Mouse (Mus musculus): ENCODE data around the gene Fam19a2. TPM values are rescaled to one million over a fixed set of nuclear protein-coding genes. Genes with fewer than 3 reads are reported as not detected.

The Fam19a2 gene
- 0.62 and 0.88 TPM in 2 replicates for polyA plus RNA-seq (2015; fragmentation: Nextera tagmentation; extraction: Ambion mirVana)

DNA sequence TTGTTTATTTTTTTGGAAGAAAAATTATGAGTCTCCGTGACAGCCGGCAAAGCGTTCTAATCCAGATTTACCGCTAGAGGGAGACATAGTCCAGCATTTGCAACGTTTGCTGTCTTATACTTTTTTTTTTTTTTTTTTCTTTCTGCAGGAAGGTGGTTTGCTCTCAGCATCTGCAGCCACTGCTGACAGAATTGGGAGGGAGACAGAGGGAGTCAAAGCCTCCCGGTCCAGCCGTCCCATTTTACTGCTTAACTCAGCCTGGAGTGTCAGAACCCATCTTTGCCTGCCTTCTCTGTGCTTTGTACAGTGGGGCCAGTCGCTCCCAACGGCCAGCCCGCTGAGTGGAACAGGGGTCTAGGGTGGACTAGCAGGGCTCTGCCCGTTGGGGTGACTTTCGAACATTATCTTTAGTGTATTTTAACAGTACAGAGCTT lies at the start of gene Fam19a2:
Gene Fam19a2, plus strand, starts transcription at position 121 of the 434 bp plus-strand sequence.
- DNase-seq (ENCODE audit: low spot score): peak; percentile 65

- no peak for DNase-seq (ENCODE audit: low spot score)
Observed at GRCm38 (mm10) chr10:123222785-123223184, 41.0 kb upstream of the Fam19a2 start.

DNA sequence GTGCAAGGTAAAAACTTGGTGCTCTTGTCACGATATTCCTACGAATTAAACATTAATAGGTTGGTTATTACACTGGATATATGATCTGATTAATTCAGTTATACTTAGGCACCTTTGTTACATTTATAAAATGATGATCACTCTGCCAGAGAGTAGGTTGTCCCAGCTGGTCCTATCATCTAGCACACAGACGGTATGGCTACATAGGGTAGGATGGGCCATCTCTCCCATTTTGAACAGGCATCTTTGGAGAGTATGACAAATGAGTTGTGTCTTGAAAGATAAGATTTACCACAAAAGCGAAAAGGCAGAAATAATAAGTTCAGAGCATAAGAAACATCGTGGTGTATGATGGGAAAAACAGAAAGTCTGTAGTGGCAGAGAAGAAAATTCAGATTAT lies 34.4 kb upstream of the Fam19a2 start:
- no peak for DNase-seq (ENCODE audit: low spot score)

- no peak for DNase-seq (ENCODE audit: low spot score)
Observed at GRCm38 (mm10) chr10:123248063-123248462, 15.7 kb upstream of the Fam19a2 start.

GRCm38 (mm10) chr10:123251904-123252303 lies 11.9 kb upstream of the Fam19a2 start:
- DNase-seq (ENCODE audit: low spot score): no peak

DNA sequence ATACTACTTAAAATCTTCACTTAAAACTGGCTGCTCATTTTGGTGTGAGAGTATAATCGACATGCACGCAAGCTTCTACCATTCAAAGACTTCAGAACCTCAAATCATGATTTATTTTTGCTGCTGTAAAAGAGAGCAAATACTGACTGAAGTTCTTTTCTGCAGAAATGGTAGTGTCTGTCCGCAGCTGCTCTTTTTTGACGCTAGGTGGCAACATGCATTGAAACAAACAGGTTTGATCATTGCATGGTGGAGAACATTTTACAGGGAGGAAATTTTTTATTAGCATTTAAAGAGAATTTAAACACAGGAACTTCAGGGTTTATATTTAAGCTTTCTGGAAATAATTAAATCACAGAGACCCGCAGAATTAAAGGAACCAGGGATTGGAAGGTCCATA lies 9.5 kb upstream of the Fam19a2 start:
- DNase-seq (ENCODE audit: low spot score): peak; percentile 12

DNA sequence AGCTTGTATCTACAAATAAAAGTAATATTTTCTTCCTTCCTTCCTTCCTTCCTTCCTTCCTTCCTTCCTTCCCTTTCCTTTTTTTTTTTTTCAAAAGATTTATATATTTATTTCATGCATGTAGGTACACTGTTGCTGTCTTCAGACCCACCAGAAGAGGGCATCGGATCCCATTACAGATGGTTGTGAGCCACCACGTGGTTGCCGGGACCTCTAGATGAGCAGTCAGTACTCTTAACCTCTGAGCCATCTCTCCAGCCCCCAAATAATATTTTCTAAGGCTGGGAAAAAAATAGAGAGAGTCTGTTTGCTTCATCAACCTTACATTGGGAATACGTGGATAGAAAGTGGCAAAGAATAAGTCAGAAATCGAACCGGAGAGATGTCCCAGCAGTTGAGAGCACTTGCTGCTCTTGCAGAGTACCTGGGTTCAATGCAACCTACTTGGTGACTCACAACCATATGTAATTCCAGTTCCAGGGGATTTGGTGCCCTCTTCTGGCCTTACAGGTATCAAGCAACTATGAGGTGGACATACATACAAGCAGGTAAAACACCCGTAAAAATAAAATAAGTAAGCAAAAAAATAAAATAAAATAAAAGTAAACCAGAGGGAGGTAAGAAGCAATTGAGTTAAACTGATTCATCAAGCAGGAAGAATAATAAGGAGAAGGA lies 8.0 kb upstream of the Fam19a2 start:
- DNase-seq (ENCODE audit: low spot score): no peak

GRCm38 (mm10) chr10:123264461-123265191 lies 830 bp downstream of the Fam19a2 start:
- no peak for DNase-seq (ENCODE audit: low spot score)

- DNase-seq (ENCODE audit: low spot score): no peak
Observed at GRCm38 (mm10) chr10:123265241-123265790, 1.5 kb downstream of the Fam19a2 start.

- no peak for DNase-seq (ENCODE audit: low spot score)
Observed at GRCm38 (mm10) chr10:123268568-123268967, 4.8 kb downstream of the Fam19a2 start.

- DNase-seq (ENCODE audit: low spot score): no peak
Observed at GRCm38 (mm10) chr10:123274554-123274953, 10.8 kb downstream of the Fam19a2 start.

GRCm38 (mm10) chr10:123307300-123307699 lies 43.5 kb downstream of the Fam19a2 start:
- DNase-seq (ENCODE audit: low spot score): no peak

GRCm38 (mm10) chr10:123326271-123326670 lies 62.5 kb downstream of the Fam19a2 start:
- DNase-seq (ENCODE audit: low spot score): no peak

DNA sequence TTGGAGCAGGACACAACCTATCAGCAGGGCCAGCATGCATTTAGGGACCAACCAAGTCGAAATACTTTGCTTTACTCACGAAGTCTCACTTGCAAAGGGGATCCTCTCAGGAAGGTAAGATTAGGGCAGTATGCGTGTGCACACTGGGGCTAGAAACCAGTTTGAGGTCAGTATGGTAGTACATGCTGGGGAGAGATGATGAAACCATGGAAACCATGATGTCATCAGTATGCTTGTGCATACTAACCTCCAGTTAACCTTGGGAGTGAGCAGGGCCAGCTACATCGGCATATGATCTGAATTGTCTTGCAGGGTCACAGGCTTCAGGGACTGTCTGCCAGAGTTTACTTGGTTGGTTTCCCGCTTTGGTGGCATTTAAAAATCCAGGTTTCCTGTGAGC lies 77.5 kb downstream of the Fam19a2 start:
- DNase-seq (ENCODE audit: low spot score): no peak

DNA sequence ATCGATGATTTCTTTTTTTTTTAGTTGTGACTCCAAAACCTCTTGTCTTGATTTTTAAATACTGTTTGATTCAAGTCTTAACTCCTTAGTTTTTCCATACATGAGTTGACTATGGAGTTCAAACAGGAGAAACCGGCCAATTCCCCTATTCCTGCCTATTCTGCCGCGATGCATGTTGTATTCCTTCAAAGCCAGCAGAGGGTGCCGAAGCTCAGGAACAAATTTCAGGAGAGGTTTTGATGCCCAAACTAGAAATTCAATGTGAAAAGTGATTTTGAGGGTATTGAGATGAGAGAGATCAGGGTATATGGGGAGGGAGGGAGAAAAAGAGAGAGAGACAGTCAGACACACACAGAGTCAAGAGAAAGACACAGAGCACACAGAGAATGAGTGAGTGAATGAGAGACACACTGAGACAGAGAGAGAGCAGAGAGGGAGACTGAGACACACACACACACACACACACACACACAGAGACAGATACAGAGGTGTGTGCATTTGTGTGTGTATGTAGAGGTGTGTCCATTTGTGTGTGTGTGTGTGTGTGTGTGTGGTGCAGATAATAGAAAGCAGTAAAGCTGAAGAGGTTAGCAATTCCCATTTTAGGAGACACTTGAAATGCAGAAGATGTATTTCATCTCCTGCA lies 78.9 kb downstream of the Fam19a2 start:
- no peak for DNase-seq (ENCODE audit: low spot score)

GRCm38 (mm10) chr10:123346301-123346700 lies 82.5 kb downstream of the Fam19a2 start:
- DNase-seq (ENCODE audit: low spot score): no peak

- no peak for DNase-seq (ENCODE audit: low spot score)
Observed at GRCm38 (mm10) chr10:123353667-123354066, 89.9 kb downstream of the Fam19a2 start.

GRCm38 (mm10) chr10:123357010-123357409 lies 93.2 kb downstream of the Fam19a2 start:
- no peak for DNase-seq (ENCODE audit: low spot score)

- DNase-seq (ENCODE audit: low spot score): no peak
Observed at GRCm38 (mm10) chr10:123360492-123360891, 96.7 kb downstream of the Fam19a2 start.

DNA sequence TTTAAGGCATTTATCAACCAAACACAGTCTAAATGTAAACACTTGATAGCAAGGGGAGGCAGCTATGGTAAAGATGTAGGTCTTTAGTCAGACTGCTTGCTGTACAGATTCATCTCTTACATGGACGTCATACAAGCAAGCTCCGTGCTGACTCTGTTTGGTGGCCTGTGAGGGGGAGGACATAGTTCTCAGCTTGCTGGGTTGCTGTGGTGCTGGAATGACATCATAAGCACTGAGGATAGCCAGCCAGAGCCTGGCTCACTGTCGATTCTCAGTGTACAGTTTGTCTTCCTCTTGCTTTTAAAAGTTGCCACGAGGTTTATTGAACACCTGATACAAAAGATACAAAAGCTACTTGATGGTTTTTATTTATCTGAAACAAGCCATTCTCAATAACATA lies 100.8 kb downstream of the Fam19a2 start:
- DNase-seq (ENCODE audit: low spot score): no peak

GRCm38 (mm10) chr10:123367152-123367864 lies 103.5 kb downstream of the Fam19a2 start:
- no peak for DNase-seq (ENCODE audit: low spot score)
